Mouse (Mus musculus): ENCODE measurements around the gene Treml2. TPM values are rescaled to one million over a fixed set of nuclear protein-coding genes. Genes with fewer than 3 reads are reported as not detected.

The Treml2 gene
- polyA plus RNA-seq, 1 experiment from 2014 or later, result 0.10 TPM

- no peaks in the 10 kb centered on the region for H3K27me3 ChIP-seq
- H3K4me2 ChIP-seq, result no peak overlapping the region
- H3K9ac ChIP-seq (replicated peaks), result no peak overlapping the region
- no peaks in the 10 kb centered on the region for H3K36me3 ChIP-seq
- no peaks in the 10 kb centered on the region for H3K9me3 ChIP-seq
- ATAC-seq (ENCODE audit: insufficient number of reproducible peaks, insufficient read depth, low FRiP score, low TSS enrichment, low read depth), result no peak
- H3K4me3 ChIP-seq (replicated peaks), result no peak overlapping the region
- H3K27ac ChIP-seq, result no peak overlapping the region
- WGBS, result 72% methylated on average over 4 of the region's 4 CpGs
- H3K4me1 ChIP-seq (replicated peaks), result no peaks in the 10 kb centered on the region; the same call in 1 of the 2 replicates
Observed at GRCm38 (mm10) chr17:48269833-48270232, 29.5 kb upstream of the Treml2 start.

GRCm38 (mm10) chr17:48272158-48272557 is 27.1 kb upstream of the Treml2 start:
- H3K4me3 ChIP-seq (replicated peaks), result no peak overlapping the region
- H3K4me2 ChIP-seq, result no peak overlapping the region
- H3K27me3 ChIP-seq, result no peaks in the 10 kb centered on the region
- H3K9me3 ChIP-seq, result no peaks in the 10 kb centered on the region
- WGBS, result 65% methylated on average over 5 of the region's 5 CpGs
- ATAC-seq (ENCODE audit: insufficient number of reproducible peaks, insufficient read depth, low FRiP score, low TSS enrichment, low read depth), result no peak
- H3K9ac ChIP-seq (replicated peaks), result no peak overlapping the region
- no peak overlapping the region for H3K27ac ChIP-seq
- H3K36me3 ChIP-seq, result no peaks in the 10 kb centered on the region
- no peaks in the 10 kb centered on the region for H3K4me1 ChIP-seq (replicated peaks)

GRCm38 (mm10) chr17:48272598-48272997 is 26.7 kb upstream of the Treml2 start:
- no peaks in the 10 kb centered on the region for H3K4me1 ChIP-seq (replicated peaks)
- no peak overlapping the region for H3K9ac ChIP-seq (replicated peaks)
- no peaks in the 10 kb centered on the region for H3K27me3 ChIP-seq
- no peak overlapping the region for H3K4me3 ChIP-seq (replicated peaks)
- H3K36me3 ChIP-seq, result no peaks in the 10 kb centered on the region
- no peaks in the 10 kb centered on the region for H3K9me3 ChIP-seq
- 89% methylated on average over 4 of the region's 4 CpGs for WGBS
- no peak overlapping the region for H3K27ac ChIP-seq
- no peak overlapping the region for H3K4me2 ChIP-seq
- no peak for ATAC-seq (ENCODE audit: insufficient number of reproducible peaks, insufficient read depth, low FRiP score, low TSS enrichment, low read depth)

- H3K27me3 ChIP-seq, result no peaks in the 10 kb centered on the region
- no peak overlapping the region for H3K9ac ChIP-seq (replicated peaks)
- H3K27ac ChIP-seq, result no peak overlapping the region
- no peaks in the 10 kb centered on the region for H3K9me3 ChIP-seq
- H3K36me3 ChIP-seq, result no peaks in the 10 kb centered on the region
- 82% methylated on average over 4 of the region's 4 CpGs for WGBS
- no peak overlapping the region for H3K4me3 ChIP-seq (replicated peaks)
- ATAC-seq (ENCODE audit: insufficient number of reproducible peaks, insufficient read depth, low FRiP score, low TSS enrichment, low read depth), result no peak
- no peaks in the 10 kb centered on the region for H3K4me1 ChIP-seq (replicated peaks)
- H3K4me2 ChIP-seq, result no peak overlapping the region
Observed at GRCm38 (mm10) chr17:48274098-48274497, 25.2 kb upstream of the Treml2 start.

- Histone ChIP-seq H3K4me3 (replicated peaks) (no peak overlapping the region), H3K4me1 (replicated peaks) (no peaks in the 10 kb centered on the region), H3K9ac (replicated peaks) (no peak overlapping the region), H3K4me2 (no peak overlapping the region), H3K36me3 (no peaks in the 10 kb centered on the region), H3K9me3 (no peaks in the 10 kb centered on the region), H3K27me3 (no peaks in the 10 kb centered on the region), H3K27ac (no peak overlapping the region)
- ATAC-seq (ENCODE audit: insufficient number of reproducible peaks, insufficient read depth, low FRiP score, low TSS enrichment, low read depth), result no peak
- WGBS, result 35% methylated on average over 6 of the region's 6 CpGs
Observed at GRCm38 (mm10) chr17:48274885-48275284, 24.4 kb upstream of the Treml2 start.

- no peak overlapping the region for H3K27ac ChIP-seq
- no peaks in the 10 kb centered on the region for H3K4me1 ChIP-seq (replicated peaks)
- WGBS, result 69% methylated on average over 7 of the region's 7 CpGs
- H3K27me3 ChIP-seq, result no peaks in the 10 kb centered on the region
- no peak for ATAC-seq (ENCODE audit: insufficient number of reproducible peaks, insufficient read depth, low FRiP score, low TSS enrichment, low read depth)
- no peak overlapping the region for H3K4me3 ChIP-seq (replicated peaks)
- H3K9me3 ChIP-seq, result no peaks in the 10 kb centered on the region
- 0 out of 2 replicates have a peak overlapping the region, but pooled peaks have one; percentile 4 for H3K4me2 ChIP-seq
- H3K36me3 ChIP-seq, result no peaks in the 10 kb centered on the region
- H3K9ac ChIP-seq (replicated peaks), result no peak overlapping the region
Observed at GRCm38 (mm10) chr17:48275736-48276135, 23.6 kb upstream of the Treml2 start.

- H3K4me1 ChIP-seq (replicated peaks), result peaks cover 11% of the 10 kb centered on the region
- no peak overlapping the region for H3K27ac ChIP-seq
- no peak overlapping the region for H3K4me3 ChIP-seq (replicated peaks)
- ATAC-seq (ENCODE audit: insufficient number of reproducible peaks, insufficient read depth, low FRiP score, low TSS enrichment, low read depth), result no peak
- no peak overlapping the region for H3K9ac ChIP-seq (replicated peaks)
- no peaks in the 10 kb centered on the region for H3K36me3 ChIP-seq
- H3K4me2 ChIP-seq, result no peak overlapping the region
- H3K9me3 ChIP-seq, result no peaks in the 10 kb centered on the region
- H3K27me3 ChIP-seq, result no peaks in the 10 kb centered on the region
Observed at GRCm38 (mm10) chr17:48278381-48278780, 20.9 kb upstream of the Treml2 start.

- no peak overlapping the region for H3K4me3 ChIP-seq (replicated peaks)
- no peaks in the 10 kb centered on the region for H3K27me3 ChIP-seq
- no peaks in the 10 kb centered on the region for H3K9me3 ChIP-seq
- no peak overlapping the region for H3K4me2 ChIP-seq
- peaks cover 11% of the 10 kb centered on the region for H3K4me1 ChIP-seq (replicated peaks)
- no peaks in the 10 kb centered on the region for H3K36me3 ChIP-seq
- no peak for ATAC-seq (ENCODE audit: insufficient number of reproducible peaks, insufficient read depth, low FRiP score, low TSS enrichment, low read depth)
- WGBS, result 75% methylated on average over 4 of the region's 4 CpGs
- no peak overlapping the region for H3K27ac ChIP-seq
- no peak overlapping the region for H3K9ac ChIP-seq (replicated peaks)
Observed at GRCm38 (mm10) chr17:48279002-48279401, 20.3 kb upstream of the Treml2 start.

GRCm38 (mm10) chr17:48280943-48281738 is 18.2 kb upstream of the Treml2 start:
- Histone ChIP-seq H3K9ac (replicated peaks) (peak overlapping the region; percentile 44), H3K4me3 (replicated peaks) (peak overlapping the region; percentile 30), H3K27me3 (no peaks in the 10 kb centered on the region), H3K4me1 (replicated peaks) (peaks cover 11% of the 10 kb centered on the region), H3K27ac (peak overlapping the region; percentile 85), H3K36me3 (no peaks in the 10 kb centered on the region), H3K9me3 (no peaks in the 10 kb centered on the region), H3K4me2 (peak overlapping the region; percentile 52)
- peak; percentile 75 for ATAC-seq (ENCODE audit: insufficient number of reproducible peaks, insufficient read depth, low FRiP score, low TSS enrichment, low read depth)
- 45% methylated on average over 18 of the region's 18 CpGs for WGBS

GRCm38 (mm10) chr17:48281739-48282085 is 17.6 kb upstream of the Treml2 start:
- no peaks in the 10 kb centered on the region for H3K9me3 ChIP-seq
- no peaks in the 10 kb centered on the region for H3K27me3 ChIP-seq
- peak overlapping the region; percentile 44 for H3K9ac ChIP-seq (replicated peaks)
- peak overlapping the region; percentile 30 for H3K4me3 ChIP-seq (replicated peaks)
- H3K27ac ChIP-seq, result peak overlapping the region; percentile 85
- peak overlapping the region; percentile 52 for H3K4me2 ChIP-seq
- ATAC-seq (ENCODE audit: insufficient number of reproducible peaks, insufficient read depth, low FRiP score, low TSS enrichment, low read depth), result no peak
- peaks cover 11% of the 10 kb centered on the region for H3K4me1 ChIP-seq (replicated peaks)
- WGBS, result 8% methylated on average over 3 of the region's 3 CpGs
- no peaks in the 10 kb centered on the region for H3K36me3 ChIP-seq

- Histone ChIP-seq H3K4me3 (replicated peaks) (no peak overlapping the region), H3K27me3 (no peaks in the 10 kb centered on the region), H3K27ac (no peak overlapping the region), H3K4me1 (replicated peaks) (peaks cover 5% of the 10 kb centered on the region; the same call in 1 of the 2 replicates), H3K9me3 (no peaks in the 10 kb centered on the region), H3K9ac (replicated peaks) (no peak overlapping the region), H3K4me2 (no peak overlapping the region), H3K36me3 (no peaks in the 10 kb centered on the region)
- no peak for ATAC-seq (ENCODE audit: insufficient number of reproducible peaks, insufficient read depth, low FRiP score, low TSS enrichment, low read depth)
- WGBS, result 35% methylated on average over 1 of the region's 1 CpGs
Observed at GRCm38 (mm10) chr17:48286765-48287164, 12.5 kb upstream of the Treml2 start.

- no peak for ATAC-seq (ENCODE audit: insufficient number of reproducible peaks, insufficient read depth, low FRiP score, low TSS enrichment, low read depth)
- no peak overlapping the region for H3K4me2 ChIP-seq
- no peak overlapping the region for H3K4me3 ChIP-seq (replicated peaks)
- WGBS, result 66% methylated on average over 2 of the region's 2 CpGs
- no peak overlapping the region for H3K9ac ChIP-seq (replicated peaks)
- no peaks in the 10 kb centered on the region for H3K9me3 ChIP-seq
- no peaks in the 10 kb centered on the region for H3K36me3 ChIP-seq
- H3K27me3 ChIP-seq, result no peaks in the 10 kb centered on the region
- H3K27ac ChIP-seq, result no peak overlapping the region
- peaks cover 4% of the 10 kb centered on the region; the same call in 1 of the 2 replicates for H3K4me1 ChIP-seq (replicated peaks)
Observed at GRCm38 (mm10) chr17:48287276-48287675, 12.0 kb upstream of the Treml2 start.
